Mouse (Mus musculus): ENCODE results near the gene Mep1a. TPM values are rescaled to one million over a fixed set of nuclear protein-coding genes. Genes with fewer than 3 reads are reported as not detected.

Gene Mep1a
- total and polyA plus RNA-seq, 3 experiments = not detected

DNA sequence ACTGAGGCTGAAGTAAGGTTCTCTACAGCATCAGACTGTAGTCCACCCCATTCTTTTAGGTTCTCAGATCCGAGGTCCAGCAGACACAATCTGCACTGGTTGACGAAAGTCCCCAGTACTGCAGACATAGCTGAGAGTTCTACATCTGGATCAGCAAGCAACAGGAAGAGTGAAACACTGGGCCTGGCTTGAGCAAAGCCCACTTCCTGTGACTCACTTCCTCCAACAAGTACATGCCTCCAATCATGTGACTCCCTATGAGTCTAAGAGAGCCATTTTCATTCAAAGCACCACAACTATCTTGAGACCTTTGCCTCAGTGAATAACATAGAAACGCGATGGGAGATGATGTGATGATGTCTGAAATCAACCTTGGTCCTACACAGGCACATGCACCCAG lies 28.6 kb upstream of the Mep1a start:
- Histone ChIP-seq H3K9ac (ENCODE audit: control insufficient read depth, low read depth, low read length, poor library complexity, severe bottlenecking) (no peak overlapping the region), H3K79me2 (ENCODE audit: control insufficient read depth, insufficient read depth, low read length, poor library complexity) (no peaks in the 10 kb centered on the region), H3K9me3 (replicated peaks; ENCODE audit: insufficient read depth, low read length) (no peaks in the 10 kb centered on the region), H3K36me3 (ENCODE audit: control insufficient read depth in 1 of 2, insufficient read depth in 2 of 2, low read length in 2 of 2) (no peaks in the 10 kb centered on the region), H3K27me3 (ENCODE audit: control insufficient read depth in 1 of 2, insufficient read depth in 2 of 2, low read length in 2 of 2) (no peaks in the 10 kb centered on the region), H3K4me3 (ENCODE audit: control insufficient read depth in 1 of 2, insufficient read depth in 1 of 2, low read depth in 2 of 2, low read length in 2 of 2) (no peak overlapping the region), H3K27ac (ENCODE audit: control insufficient read depth, low read depth, low read length) (no peak overlapping the region), H3K4me1 (ENCODE audit: control insufficient read depth in 1 of 2, insufficient read depth in 2 of 2, low read length in 2 of 2) (no peaks in the 10 kb centered on the region)
- DNase-seq (ENCODE audit: low read depth, low spot score) = no peak
- TF ChIP-seq SMC3 (IDR thresholded peaks at IDR 0.05; ENCODE audit: low read depth, low read length) (no peak), POLR2AphosphoS2 (IDR thresholded peaks at IDR 0.05; ENCODE audit: low read length) (no peak), GATA1 (IDR thresholded peaks at IDR 0.05; ENCODE audit: low read depth, low read length) (no peak), ZKSCAN1 (IDR thresholded peaks at IDR 0.05; ENCODE audit: low read depth, low read length) (no peak), CTCF (IDR thresholded peaks at IDR 0.05 in 2 of 3, conservative IDR thresholded peaks at IDR 0.05 in 1 of 3; ENCODE audit: control insufficient read depth in 1 of 3, insufficient read depth in 1 of 3, low read depth in 2 of 3, low read length in 3 of 3, poor library complexity in 1 of 3, severe bottlenecking in 1 of 3) (no peak), MAX (IDR thresholded peaks at IDR 0.05; ENCODE audit: low read length) (no peak)

DNA sequence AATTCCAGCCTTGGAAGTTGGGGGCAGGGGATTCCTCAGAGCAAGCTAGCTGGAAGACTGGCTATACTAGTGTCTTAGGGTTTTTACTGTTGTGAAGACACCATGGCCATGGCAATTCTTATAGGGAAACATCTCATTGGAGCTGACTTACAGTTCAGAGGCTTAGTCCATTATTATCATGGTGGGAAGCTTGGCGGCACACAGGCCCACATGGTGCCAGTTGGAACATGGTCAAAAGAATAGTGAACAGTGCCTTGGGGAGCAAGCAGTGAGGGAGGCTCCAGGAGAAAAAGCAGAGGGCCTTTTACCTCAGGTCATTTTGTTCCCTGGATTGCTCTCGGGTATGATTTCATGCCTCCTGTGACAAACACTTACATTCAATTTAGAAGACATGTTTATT lies 27.9 kb upstream of the Mep1a start:
- Histone ChIP-seq H3K36me3 (ENCODE audit: control insufficient read depth in 1 of 2, insufficient read depth in 2 of 2, low read length in 2 of 2) (no peaks in the 10 kb centered on the region), H3K79me2 (ENCODE audit: control insufficient read depth, insufficient read depth, low read length, poor library complexity) (no peaks in the 10 kb centered on the region), H3K4me1 (ENCODE audit: control insufficient read depth in 1 of 2, insufficient read depth in 2 of 2, low read length in 2 of 2) (no peaks in the 10 kb centered on the region), H3K27me3 (ENCODE audit: control insufficient read depth in 1 of 2, insufficient read depth in 2 of 2, low read length in 2 of 2) (no peaks in the 10 kb centered on the region), H3K4me3 (ENCODE audit: control insufficient read depth in 1 of 2, insufficient read depth in 1 of 2, low read depth in 2 of 2, low read length in 2 of 2) (no peak overlapping the region), H3K9ac (ENCODE audit: control insufficient read depth, low read depth, low read length, poor library complexity, severe bottlenecking) (no peak overlapping the region), H3K27ac (ENCODE audit: control insufficient read depth, low read depth, low read length) (no peak overlapping the region), H3K9me3 (replicated peaks; ENCODE audit: insufficient read depth, low read length) (no peaks in the 10 kb centered on the region)
- TF ChIP-seq USF1 (IDR thresholded peaks at IDR 0.05; ENCODE audit: low read depth, low read length) (no peak), TCF12 (IDR thresholded peaks at IDR 0.05; ENCODE audit: low read depth, low read length) (no peak), ZC3H11A (IDR thresholded peaks at IDR 0.05; ENCODE audit: low read depth, low read length) (no peak), EP300 (IDR thresholded peaks at IDR 0.05; ENCODE audit: low read depth in 1 of 2, low read length in 2 of 2) (no peak), HCFC1 (IDR thresholded peaks at IDR 0.05; ENCODE audit: low read depth, low read length) (no peak), GABPA (IDR thresholded peaks at IDR 0.05; ENCODE audit: low read depth, low read length) (no peak), MYB (IDR thresholded peaks at IDR 0.05; ENCODE audit: low read depth, low read length) (no peak), CHD1 (IDR thresholded peaks at IDR 0.05; ENCODE audit: low read depth, low read length) (no peak), JUND (IDR thresholded peaks at IDR 0.05; ENCODE audit: low read depth, low read length) (no peak)
- no peak for DNase-seq (ENCODE audit: low read depth, low spot score)

DNA sequence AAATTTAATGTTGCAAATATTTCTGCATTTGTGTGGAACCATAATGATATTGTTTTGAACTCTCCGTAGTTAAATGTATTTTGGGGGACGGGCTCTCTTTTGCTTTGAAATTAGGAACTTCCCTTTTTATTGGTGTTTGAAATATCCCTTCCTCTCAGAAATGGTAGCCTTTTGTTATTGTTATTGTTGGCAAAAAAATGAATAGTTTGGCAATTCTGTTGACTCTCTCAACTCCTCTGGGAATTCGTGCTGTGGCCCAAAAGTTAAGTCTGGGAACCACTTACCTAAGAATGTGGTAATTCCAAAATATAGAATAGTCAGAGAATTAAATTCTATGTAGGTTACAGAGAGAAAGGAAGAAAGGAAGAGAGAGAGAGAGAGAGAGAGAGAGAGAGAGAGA lies 17.6 kb upstream of the Mep1a start:
- Histone ChIP-seq H3K9ac (ENCODE audit: control insufficient read depth, low read depth, low read length, poor library complexity, severe bottlenecking) (no peak overlapping the region), H3K9me3 (replicated peaks; ENCODE audit: insufficient read depth, low read length) (no peaks in the 10 kb centered on the region), H3K27ac (ENCODE audit: control insufficient read depth, low read depth, low read length) (no peak overlapping the region), H3K4me3 (ENCODE audit: control insufficient read depth in 1 of 2, insufficient read depth in 1 of 2, low read depth in 2 of 2, low read length in 2 of 2) (no peak overlapping the region), H3K27me3 (ENCODE audit: control insufficient read depth in 1 of 2, insufficient read depth in 2 of 2, low read length in 2 of 2) (no peaks in the 10 kb centered on the region), H3K4me1 (ENCODE audit: control insufficient read depth in 1 of 2, insufficient read depth in 2 of 2, low read length in 2 of 2) (no peaks in the 10 kb centered on the region), H3K79me2 (ENCODE audit: control insufficient read depth, insufficient read depth, low read length, poor library complexity) (no peaks in the 10 kb centered on the region), H3K36me3 (ENCODE audit: control insufficient read depth in 1 of 2, insufficient read depth in 2 of 2, low read length in 2 of 2) (no peaks in the 10 kb centered on the region)
- no peak for DNase-seq (ENCODE audit: low read depth, low spot score)
- TF ChIP-seq ETS1 (IDR thresholded peaks at IDR 0.05; ENCODE audit: low read depth, low read length) = no peak
- TF ChIP-seq CHD1 (IDR thresholded peaks at IDR 0.05; ENCODE audit: low read depth, low read length) = no peak
- no peak for TF ChIP-seq CHD2 (IDR thresholded peaks at IDR 0.05; ENCODE audit: low read length)
- TF ChIP-seq GATA1 (IDR thresholded peaks at IDR 0.05; ENCODE audit: low read depth, low read length) = no peak
- no peak for TF ChIP-seq POLR2AphosphoS2 (IDR thresholded peaks at IDR 0.05; ENCODE audit: low read length)
- no peak for TF ChIP-seq POLR2AphosphoS5 (IDR thresholded peaks at IDR 0.05; ENCODE audit: borderline replicate concordance, low read depth, low read length)
- TF ChIP-seq CTCF (IDR thresholded peaks at IDR 0.05 in 2 of 3, conservative IDR thresholded peaks at IDR 0.05 in 1 of 3; ENCODE audit: control insufficient read depth in 1 of 3, insufficient read depth in 1 of 3, low read depth in 2 of 3, low read length in 3 of 3, poor library complexity in 1 of 3, severe bottlenecking in 1 of 3) = no peak
- TF ChIP-seq ELF1 (IDR thresholded peaks at IDR 0.05; ENCODE audit: low read depth, low read length) = no peak
- TF ChIP-seq UBTF (IDR thresholded peaks at IDR 0.05; ENCODE audit: borderline replicate concordance, insufficient read depth, low read depth, low read length) = no peak
- no peak for TF ChIP-seq ZKSCAN1 (IDR thresholded peaks at IDR 0.05; ENCODE audit: low read depth, low read length)
- no peak for TF ChIP-seq HCFC1 (IDR thresholded peaks at IDR 0.05; ENCODE audit: low read depth, low read length)
- no peak for TF ChIP-seq ZMIZ1 (IDR thresholded peaks at IDR 0.05; ENCODE audit: low read depth, low read length)
- TF ChIP-seq NELFE (IDR thresholded peaks at IDR 0.05; ENCODE audit: low read depth, low read length) = no peak
- TF ChIP-seq MEF2A (IDR thresholded peaks at IDR 0.05; ENCODE audit: extremely low read depth, insufficient replicate concordance, low read depth, low read length, poor library complexity, severe bottlenecking) = no peak
- no peak for TF ChIP-seq TCF12 (IDR thresholded peaks at IDR 0.05; ENCODE audit: low read depth, low read length)
- no peak for TF ChIP-seq MAX (IDR thresholded peaks at IDR 0.05; ENCODE audit: low read length)
- no peak for TF ChIP-seq TBP (IDR thresholded peaks at IDR 0.05; ENCODE audit: low read depth, low read length)
- TF ChIP-seq ZC3H11A (IDR thresholded peaks at IDR 0.05; ENCODE audit: low read depth, low read length) = no peak
- no peak for TF ChIP-seq ZNF384 (IDR thresholded peaks at IDR 0.05; ENCODE audit: low read depth, low read length)
